Mouse (Mus musculus): ENCODE data around the gene Kcnd2. TPM values are rescaled to one million over a fixed set of nuclear protein-coding genes. Genes with fewer than 3 reads are reported as not detected.
"Not testable (repeated sequence)": the region's sequence is repeated elsewhere in the genome, so short reads cannot be mapped to it uniquely, and the experiment has no call there.

Gene Kcnd2
- polyA plus RNA-seq, 1 experiment from 2014 or later = 4.3 TPM

DNA sequence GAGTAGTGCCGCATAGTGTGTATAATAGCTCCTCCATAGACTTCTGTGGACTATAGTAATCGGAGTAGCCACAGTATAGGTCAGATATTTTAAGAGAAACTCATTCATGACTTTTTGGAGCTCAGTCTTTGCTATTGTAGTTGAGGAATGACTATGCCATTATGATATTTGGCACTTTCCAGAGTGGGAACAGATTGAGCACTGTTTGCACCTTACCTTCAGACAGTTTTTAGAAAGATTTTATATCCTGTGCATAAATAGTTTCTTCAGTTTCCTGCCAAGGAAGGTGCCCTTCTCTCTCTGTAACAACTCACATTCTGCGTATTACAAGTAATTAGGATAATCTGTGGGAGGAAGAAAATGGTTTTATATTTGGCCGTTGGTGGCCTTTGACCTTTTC is 89.6 kb downstream of the Kcnd2 start:
- Histone ChIP-seq H3K9ac (no peak overlapping the region), H3K4me2 (no peak overlapping the region), H3K27ac (no peak overlapping the region), H3K27me3 (no peaks in the 10 kb centered on the region), H3K36me3 (replicated peaks) (no peaks in the 10 kb centered on the region), H3K9me3 (no peaks in the 10 kb centered on the region), H3K4me1 (no peaks in the 10 kb centered on the region), H3K4me3 (replicated peaks) (no peak overlapping the region)
- ATAC-seq (ENCODE audit: low FRiP score) = no peak
- WGBS = 88% methylated on average over 4 of the region's 4 CpGs

GRCm38 (mm10) chr6:21310159-21310558 is 94.9 kb downstream of the Kcnd2 start:
- H3K4me2 ChIP-seq = no peak overlapping the region
- H3K4me3 ChIP-seq (replicated peaks) = no peak overlapping the region
- no peaks in the 10 kb centered on the region for H3K9me3 ChIP-seq
- ATAC-seq (ENCODE audit: low FRiP score) = peak; percentile 30; the same call in 1 of the 2 replicates
- no peaks in the 10 kb centered on the region for H3K27me3 ChIP-seq
- H3K4me1 ChIP-seq = no peaks in the 10 kb centered on the region
- WGBS = 24% methylated on average over 3 of the region's 3 CpGs
- H3K27ac ChIP-seq = no peak overlapping the region
- H3K36me3 ChIP-seq (replicated peaks) = no peaks in the 10 kb centered on the region
- no peak overlapping the region for H3K9ac ChIP-seq

DNA sequence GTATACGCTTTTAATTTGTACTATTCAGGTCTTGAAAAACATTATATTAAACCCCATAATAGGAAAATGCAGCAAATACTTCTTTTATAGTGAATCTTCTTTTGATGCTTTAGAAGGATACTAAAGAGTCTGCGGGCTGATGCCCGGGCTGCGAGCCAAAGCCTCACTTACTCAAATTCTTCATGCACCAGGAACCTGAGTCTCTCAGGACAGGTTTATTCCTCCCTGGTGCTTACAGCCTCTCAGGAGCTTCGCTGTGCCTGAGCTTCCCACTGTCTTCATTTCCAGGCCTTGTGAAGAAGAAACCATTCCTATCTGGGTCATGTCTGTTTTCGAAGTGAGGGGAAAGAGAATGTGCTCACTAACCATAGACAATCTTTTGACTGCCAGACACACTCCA is 106.1 kb downstream of the Kcnd2 start:
- Histone ChIP-seq H3K27ac (no peak overlapping the region), H3K4me2 (no peak overlapping the region), H3K9me3 (no peaks in the 10 kb centered on the region), H3K4me3 (replicated peaks) (no peak overlapping the region), H3K36me3 (replicated peaks) (no peaks in the 10 kb centered on the region), H3K27me3 (no peaks in the 10 kb centered on the region), H3K9ac (no peak overlapping the region), H3K4me1 (peaks cover 8% of the 10 kb centered on the region)
- 89% methylated on average over 6 of the region's 6 CpGs for WGBS
- ATAC-seq (ENCODE audit: low FRiP score) = no peak

DNA sequence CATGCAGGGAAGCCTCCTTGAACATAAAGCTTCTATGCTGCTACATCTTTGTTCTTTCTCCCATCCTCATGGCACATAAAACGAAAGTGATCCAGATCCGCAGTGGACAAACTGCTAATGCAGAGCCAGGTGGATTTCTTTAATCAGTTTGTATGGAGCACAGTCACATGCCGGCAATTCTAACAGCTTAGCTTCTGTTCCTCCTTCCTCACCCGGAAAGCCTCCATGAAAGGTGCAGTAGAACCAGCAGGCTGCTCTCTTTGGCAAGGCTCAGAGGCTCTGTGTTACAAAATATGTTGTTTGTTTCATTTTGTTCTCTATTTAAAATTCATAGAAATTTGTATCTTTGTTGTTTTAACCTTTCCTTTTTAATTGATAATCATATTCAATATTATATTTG is 106.9 kb downstream of the Kcnd2 start:
- H3K4me3 ChIP-seq (replicated peaks) = no peak overlapping the region
- WGBS = 91% methylated on average over 4 of the region's 4 CpGs
- no peak for ATAC-seq (ENCODE audit: low FRiP score)
- no peaks in the 10 kb centered on the region for H3K27me3 ChIP-seq
- H3K9ac ChIP-seq = no peak overlapping the region
- no peaks in the 10 kb centered on the region for H3K9me3 ChIP-seq
- peaks cover 14% of the 10 kb centered on the region for H3K4me1 ChIP-seq
- H3K4me2 ChIP-seq = no peak overlapping the region
- H3K27ac ChIP-seq = no peak overlapping the region
- no peaks in the 10 kb centered on the region for H3K36me3 ChIP-seq (replicated peaks)

DNA sequence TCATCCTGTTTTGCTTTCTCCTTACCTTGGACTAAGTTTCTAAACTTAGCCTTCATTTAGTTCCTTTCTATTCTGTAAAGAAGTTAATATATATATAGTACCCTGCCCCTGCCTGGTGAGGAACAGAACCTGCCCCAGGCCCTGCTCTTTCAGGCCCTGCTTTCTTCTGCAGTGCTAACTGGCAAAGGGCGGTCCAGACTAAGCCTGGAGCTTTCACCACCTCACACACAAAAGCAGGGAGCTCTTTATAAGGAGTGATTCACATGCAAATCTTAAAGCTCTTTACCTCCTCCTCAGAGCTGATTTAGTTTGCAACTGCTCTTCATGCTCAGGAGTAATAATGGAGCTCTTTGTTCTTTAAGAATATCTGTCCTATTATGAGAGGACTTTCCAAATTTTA is 109.9 kb downstream of the Kcnd2 start:
- Histone ChIP-seq H3K36me3 (replicated peaks) (no peaks in the 10 kb centered on the region), H3K4me1 (peaks cover 17% of the 10 kb centered on the region), H3K27me3 (no peaks in the 10 kb centered on the region), H3K4me2 (no peak overlapping the region), H3K27ac (peak overlapping the region; percentile 71), H3K4me3 (replicated peaks) (no peak overlapping the region), H3K9me3 (no peaks in the 10 kb centered on the region), H3K9ac (no peak overlapping the region)
- peak; percentile 92 for ATAC-seq (ENCODE audit: low FRiP score)
- 0% methylated on average over 1 of the region's 1 CpGs for WGBS

DNA sequence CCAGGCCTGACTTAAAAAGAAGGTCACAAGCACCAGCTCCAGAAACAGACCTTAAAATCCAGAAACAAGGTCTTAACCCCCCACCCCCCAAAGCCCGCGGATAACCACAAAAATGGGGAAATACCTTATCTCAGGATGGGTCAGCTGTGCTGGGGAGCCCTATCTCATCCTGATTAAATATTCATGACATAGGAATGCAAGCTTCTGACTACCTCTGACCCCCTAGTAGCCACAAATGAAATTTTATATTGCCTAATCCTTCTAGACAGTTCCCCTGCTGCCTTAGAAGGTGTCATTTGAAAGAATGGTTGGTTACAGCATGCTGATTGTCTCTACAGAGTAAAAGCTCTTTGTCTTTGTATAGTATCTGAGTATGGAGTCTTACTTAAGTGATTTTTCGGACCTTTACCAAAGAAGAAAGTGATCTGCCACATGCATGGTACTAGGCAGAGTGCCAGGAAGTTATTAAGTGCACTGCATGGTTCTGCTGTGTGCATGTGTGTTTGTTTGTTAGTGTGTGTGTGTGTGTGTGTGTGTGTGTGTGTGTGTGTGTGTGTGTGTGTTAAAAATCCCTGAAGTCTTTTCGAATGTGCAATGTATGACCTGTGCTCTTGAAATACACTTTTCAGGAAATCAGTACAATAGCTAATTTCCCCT is 111.9 kb downstream of the Kcnd2 start:
- 49% methylated on average over 4 of the region's 4 CpGs for WGBS
- Histone ChIP-seq H3K4me1 (peaks cover 17% of the 10 kb centered on the region), H3K27ac (no peak overlapping the region), H3K4me2 (no peak overlapping the region), H3K9ac (no peak overlapping the region), H3K36me3 (replicated peaks) (no peaks in the 10 kb centered on the region), H3K27me3 (no peaks in the 10 kb centered on the region), H3K9me3 (no peaks in the 10 kb centered on the region), H3K4me3 (replicated peaks) (no peak overlapping the region)
- no peak for ATAC-seq (ENCODE audit: low FRiP score)

DNA sequence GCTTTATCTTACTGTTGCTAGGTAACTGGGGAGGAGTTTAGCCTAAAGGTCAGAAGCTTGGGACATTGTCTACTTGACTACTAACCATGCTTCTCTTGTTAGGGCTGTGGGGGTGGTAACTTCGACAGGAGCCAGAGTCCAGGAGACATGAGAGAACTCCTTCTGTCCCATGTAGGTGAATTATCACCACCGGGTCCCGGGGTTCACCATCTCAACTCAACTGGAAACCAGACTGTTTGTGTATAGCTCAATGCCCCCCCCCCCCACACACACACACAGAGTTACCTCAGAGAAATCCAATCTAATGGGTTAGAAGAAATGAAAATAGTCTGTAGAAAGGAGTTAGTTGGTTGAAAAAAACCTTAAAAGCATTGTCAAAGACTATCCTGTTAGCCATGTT is 170.0 kb downstream of the Kcnd2 start:
- ATAC-seq (ENCODE audit: low FRiP score); H3K9me3 ChIP-seq; H3K9ac ChIP-seq; H3K4me2 ChIP-seq; H3K27me3 ChIP-seq; H3K27ac ChIP-seq; H3K4me3 ChIP-seq (replicated peaks); H3K4me1 ChIP-seq; H3K36me3 ChIP-seq (replicated peaks): not testable (repeated sequence)
- WGBS = 80% methylated on average over 3 of the region's 3 CpGs

DNA sequence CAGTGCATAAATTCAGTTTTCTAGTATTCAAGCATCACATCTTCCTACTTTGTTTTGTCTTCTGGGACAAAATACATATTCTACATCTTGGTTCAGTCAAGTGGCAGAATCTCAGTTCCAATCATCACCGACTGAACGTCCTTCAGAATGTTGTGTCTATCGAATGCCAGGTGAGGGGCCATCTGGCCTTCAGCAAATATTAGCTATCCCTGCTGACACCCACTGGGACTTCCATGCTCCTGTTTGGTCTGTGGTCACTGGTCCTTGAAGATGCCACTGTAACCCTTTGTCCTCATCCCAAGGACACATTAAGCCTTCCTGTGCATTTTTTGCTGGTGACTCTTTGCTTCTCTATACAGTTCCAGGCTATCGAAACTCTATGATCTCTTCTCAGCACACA is 176.5 kb downstream of the Kcnd2 start:
- no peaks in the 10 kb centered on the region for H3K4me1 ChIP-seq
- no peaks in the 10 kb centered on the region for H3K27me3 ChIP-seq
- no peak overlapping the region for H3K4me3 ChIP-seq (replicated peaks)
- no peak overlapping the region for H3K27ac ChIP-seq
- no peaks in the 10 kb centered on the region for H3K36me3 ChIP-seq (replicated peaks)
- H3K9me3 ChIP-seq = no peaks in the 10 kb centered on the region
- ATAC-seq (ENCODE audit: low FRiP score) = no peak
- no peak overlapping the region for H3K4me2 ChIP-seq
- WGBS = 97% methylated on average over 4 of the region's 4 CpGs
- H3K9ac ChIP-seq = no peak overlapping the region

- no peaks in the 10 kb centered on the region for H3K9me3 ChIP-seq
- no peak overlapping the region for H3K9ac ChIP-seq
- H3K4me2 ChIP-seq = no peak overlapping the region
- no peak overlapping the region for H3K4me3 ChIP-seq (replicated peaks)
- H3K27ac ChIP-seq = no peak overlapping the region
- no peaks in the 10 kb centered on the region for H3K36me3 ChIP-seq (replicated peaks)
- ATAC-seq (ENCODE audit: low FRiP score) = no peak
- no peaks in the 10 kb centered on the region for H3K4me1 ChIP-seq
- H3K27me3 ChIP-seq = no peaks in the 10 kb centered on the region
- WGBS = 94% methylated on average over 3 of the region's 3 CpGs
Observed at GRCm38 (mm10) chr6:21413656-21414055, 198.4 kb downstream of the Kcnd2 start.

- 62% methylated on average over 6 of the region's 6 CpGs for WGBS
- no peak overlapping the region for H3K27ac ChIP-seq
Observed at GRCm38 (mm10) chr6:21418246-21418645, 202.9 kb downstream of the Kcnd2 start.

DNA sequence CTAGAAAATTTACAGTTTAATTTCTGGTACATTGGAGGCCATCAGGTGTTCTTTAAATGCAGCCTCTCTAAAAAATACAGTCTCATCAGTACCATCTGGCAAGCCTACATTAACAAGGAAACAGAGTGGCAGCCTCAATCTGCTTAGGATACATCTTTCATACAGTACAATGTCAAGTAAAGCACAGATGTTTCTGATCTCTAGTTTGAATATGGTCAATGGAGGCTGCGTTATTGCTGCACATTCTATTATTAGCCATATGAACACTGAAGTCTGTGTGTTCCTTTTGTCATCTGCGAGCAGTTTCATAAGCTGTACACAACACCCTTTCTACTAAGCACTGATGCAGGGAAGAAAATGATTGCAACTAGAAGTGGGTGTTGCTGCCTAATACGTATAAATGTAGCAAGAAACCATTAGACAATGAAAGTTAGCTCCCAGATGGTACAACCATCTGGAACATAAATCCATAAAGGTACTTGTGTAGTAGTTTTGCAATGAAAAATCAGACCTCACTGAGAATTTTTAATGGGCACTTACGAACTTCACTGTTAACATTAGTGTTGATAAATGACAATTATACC is 209.0 kb downstream of the Kcnd2 start:
- no peak for ATAC-seq (ENCODE audit: low FRiP score)
- H3K4me1 ChIP-seq = peaks cover 4% of the 10 kb centered on the region; the same call in 1 of the 2 replicates
- no peak overlapping the region for H3K4me2 ChIP-seq
- no peak overlapping the region for H3K9ac ChIP-seq
- H3K4me3 ChIP-seq (replicated peaks) = no peak overlapping the region
- H3K27ac ChIP-seq = no peak overlapping the region
- H3K9me3 ChIP-seq = no peaks in the 10 kb centered on the region
- no peaks in the 10 kb centered on the region for H3K27me3 ChIP-seq
- 76% methylated on average over 4 of the region's 4 CpGs for WGBS
- no peaks in the 10 kb centered on the region for H3K36me3 ChIP-seq (replicated peaks)

More at GRCm38 (mm10) chr6:21418246-21418645, 202.9 kb downstream of the Kcnd2 start:
- H3K4me2 ChIP-seq = no peak overlapping the region
- no peaks in the 10 kb centered on the region for H3K27me3 ChIP-seq
- ATAC-seq (ENCODE audit: low FRiP score) = no peak
- no peaks in the 10 kb centered on the region for H3K9me3 ChIP-seq
- H3K4me3 ChIP-seq (replicated peaks) = no peak overlapping the region
- no peak overlapping the region for H3K9ac ChIP-seq
- H3K36me3 ChIP-seq (replicated peaks) = no peaks in the 10 kb centered on the region
- H3K4me1 ChIP-seq = no peaks in the 10 kb centered on the region

DNA sequence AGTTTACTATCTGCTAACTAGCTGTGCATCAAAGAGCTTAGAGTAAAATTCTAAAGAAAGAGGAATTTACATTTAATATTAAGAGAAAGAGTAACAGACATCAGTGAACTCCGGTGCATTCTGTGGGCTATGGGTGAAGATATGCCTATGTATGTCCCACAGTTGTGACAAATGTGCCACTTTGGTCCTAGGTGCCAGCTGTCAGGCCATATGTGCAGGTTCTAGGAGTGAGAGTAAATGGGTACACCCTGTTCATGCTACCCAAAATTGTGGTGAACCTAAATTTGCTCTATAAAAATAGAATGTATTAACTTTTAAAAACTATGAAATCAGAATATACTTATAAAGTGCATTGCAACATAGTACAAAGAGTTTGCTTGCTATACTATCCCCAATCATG is 215.8 kb downstream of the Kcnd2 start:
- Histone ChIP-seq H3K9ac (no peak overlapping the region), H3K36me3 (replicated peaks) (no peaks in the 10 kb centered on the region), H3K9me3 (no peaks in the 10 kb centered on the region), H3K4me3 (replicated peaks) (no peak overlapping the region), H3K27me3 (no peaks in the 10 kb centered on the region), H3K27ac (no peak overlapping the region), H3K4me2 (no peak overlapping the region), H3K4me1 (no peaks in the 10 kb centered on the region)
- WGBS = 95% methylated on average over 1 of the region's 1 CpGs
- no peak for ATAC-seq (ENCODE audit: low FRiP score)

DNA sequence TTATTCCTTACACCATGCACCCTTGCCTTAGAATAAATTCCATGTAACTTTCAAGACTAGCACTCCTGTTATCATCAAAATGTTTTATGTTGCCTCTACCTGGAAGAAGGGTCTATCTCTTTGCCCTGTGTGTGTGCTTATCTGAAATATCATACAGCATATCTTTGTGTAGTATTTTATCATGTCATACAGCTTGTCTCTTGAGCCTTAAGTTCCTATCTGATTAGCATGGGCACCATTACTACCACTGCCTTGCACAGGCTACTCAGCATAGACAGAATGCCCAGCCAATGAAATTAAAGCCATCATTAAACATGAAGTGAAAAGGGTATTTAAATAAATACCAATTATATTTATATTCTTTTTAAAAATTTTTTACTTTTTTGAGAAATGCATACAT is 249.4 kb downstream of the Kcnd2 start:
- H3K4me3 ChIP-seq (replicated peaks) = no peak overlapping the region
- H3K9ac ChIP-seq = no peak overlapping the region
- no peaks in the 10 kb centered on the region for H3K27me3 ChIP-seq
- no peaks in the 10 kb centered on the region for H3K4me1 ChIP-seq
- no peak overlapping the region for H3K4me2 ChIP-seq
- H3K27ac ChIP-seq = no peak overlapping the region
- no peak for ATAC-seq (ENCODE audit: low FRiP score)
- no peaks in the 10 kb centered on the region for H3K9me3 ChIP-seq
- H3K36me3 ChIP-seq (replicated peaks) = no peaks in the 10 kb centered on the region
